Mouse (Mus musculus) embryonic fibroblast, embryonic 13.5 days (primary cell): ENCODE results near the gene Pcare.

Experiments used
- CTCF ChIP-seq: IDR thresholded peaks from 2 replicates; pipeline ENCODE4 v1.5.1; 2011; ENCODE audit warnings: mild to moderate bottlenecking, control low read depth, low read length, moderate library complexity, borderline replicate concordance; ENCODE audit not compliant: insufficient read depth
- POLR2A ChIP-seq: IDR thresholded peaks from 2 replicates; pipeline ENCODE4 v1.6.1; 2011; ENCODE audit warnings: low read depth, mild to moderate bottlenecking, control low read depth, low read length, moderate library complexity

- TF ChIP-seq CTCF (no peak), POLR2A (no peak)
Observed at GRCm38 (mm10) chr17:71707715-71708114, 45.0 kb downstream of the Pcare start.
